Mouse (Mus musculus): ENCODE results near the gene Vmn1r67.

The Vmn1r67 gene

GRCm38 (mm10) chr7:10443031-10443430, at the start of gene Vmn1r67:
TSS of gene Vmn1r67 (plus strand) at chr7:10443331.
- no peak for DNase-seq (ENCODE audit: low spot score in 2 of 2)

- DNase-seq (ENCODE audit: low spot score in 2 of 2) = no peak
Measured at GRCm38 (mm10) chr7:10458166-10458565, 15.0 kb downstream of the Vmn1r67 start.

GRCm38 (mm10) chr7:10479813-10480212, 36.7 kb downstream of the Vmn1r67 start:
- DNase-seq (ENCODE audit: low spot score in 2 of 2) = no peak

GRCm38 (mm10) chr7:10480588-10481233, 37.6 kb downstream of the Vmn1r67 start:
- DNase-seq (ENCODE audit: low spot score in 2 of 2) = no peak

GRCm38 (mm10) chr7:10494786-10495521, 51.8 kb downstream of the Vmn1r67 start, which contains the start of gene Zik1:
TSS of gene Zik1 (minus strand) at chr7:10495394.
- DNase-seq (ENCODE audit: low spot score in 2 of 2) = no peak

GRCm38 (mm10) chr7:10495578-10495977, 52.4 kb downstream of the Vmn1r67 start:
- no peak for DNase-seq (ENCODE audit: low spot score in 2 of 2)
